Mouse (Mus musculus) lung, postnatal 14 days (tissue): ENCODE data around the gene Fh1.

Experiments used
- DNase-seq: peaks from one replicate; pipeline ENCODE4 v3.0.0; 2021

Fh1 gene

DNA sequence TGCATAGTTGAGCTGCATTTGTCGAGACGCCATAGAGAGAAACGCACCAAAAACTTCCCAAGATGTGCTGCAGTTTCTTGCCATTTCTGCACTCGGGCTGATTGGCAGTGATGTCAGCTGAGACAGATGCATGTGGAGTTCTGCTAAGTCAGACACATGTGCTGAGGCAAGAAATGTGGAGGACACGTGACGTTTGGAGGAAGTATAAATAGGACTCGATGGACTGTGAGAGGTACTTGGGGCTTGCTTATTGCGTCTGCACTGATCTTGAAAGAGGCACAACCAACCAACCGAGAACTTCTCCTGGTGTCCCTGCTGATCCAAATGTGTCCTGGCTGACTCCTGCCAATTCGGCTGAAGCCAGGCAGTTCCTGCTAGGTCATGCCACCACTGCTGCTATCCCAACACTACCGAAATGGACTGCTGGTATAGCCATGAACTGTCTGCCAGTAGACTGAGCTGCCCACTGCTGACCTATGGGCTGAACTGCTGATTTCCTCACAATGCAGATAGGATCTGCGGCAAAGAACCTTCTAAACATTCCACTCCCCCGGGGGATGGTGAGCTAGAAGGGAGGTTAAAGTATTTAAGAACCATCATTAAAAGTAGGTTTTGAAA is 5.5 kb downstream of the Fh1 start, which contains the start of gene Kmo:
Kmo (plus strand) TSS at position 568 of the 618 bp plus-strand sequence.
- no peak for DNase-seq

- no peak for DNase-seq
Measured at GRCm38 (mm10) chr1:175614992-175615391, 10.4 kb downstream of the Fh1 start.

GRCm38 (mm10) chr1:175608708-175609107 is 16.7 kb downstream of the Fh1 start:
- no peak for DNase-seq

DNA sequence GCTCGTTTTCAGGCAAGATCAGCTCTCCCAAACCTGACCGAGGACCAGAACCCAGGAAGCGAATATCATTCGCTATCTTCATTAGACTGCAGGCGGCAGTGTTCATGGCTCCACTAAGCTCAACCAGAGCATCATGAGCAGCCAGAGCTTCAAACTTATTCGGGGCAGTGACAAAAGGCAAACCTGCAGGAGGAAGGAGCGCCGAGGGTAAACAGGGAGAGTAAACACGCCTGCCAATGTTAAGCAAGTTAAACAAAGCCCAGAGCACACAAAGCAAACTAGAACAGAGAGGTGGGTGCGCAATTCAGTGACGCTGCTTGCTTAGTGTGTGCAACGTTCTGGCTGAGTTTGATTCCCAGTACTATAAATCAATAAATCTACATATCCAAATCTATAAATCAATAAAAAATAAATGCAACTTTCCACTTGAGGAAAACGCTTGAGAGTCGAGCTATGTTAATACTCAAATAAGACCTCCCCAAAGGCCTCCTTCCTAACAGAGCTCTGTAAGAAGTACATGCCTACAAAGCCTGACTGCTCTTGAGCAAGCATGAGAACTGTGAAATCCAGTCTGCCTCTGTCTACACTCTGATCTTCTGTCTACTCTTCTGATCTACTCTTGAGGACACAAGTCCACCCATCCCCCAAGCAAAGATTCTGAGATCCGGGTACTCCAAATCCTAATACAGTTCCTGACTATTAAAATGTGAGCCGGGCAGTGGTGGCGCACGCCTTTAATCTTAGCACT is 17.4 kb downstream of the Fh1 start:
- no peak for DNase-seq

GRCm38 (mm10) chr1:175607308-175607707 is 18.1 kb downstream of the Fh1 start:
- no peak for DNase-seq

GRCm38 (mm10) chr1:175603390-175603789 is 22.0 kb downstream of the Fh1 start:
- DNase-seq, result no peak

- DNase-seq, result no peak
Measured at GRCm38 (mm10) chr1:175602231-175602630, 23.2 kb downstream of the Fh1 start.

GRCm38 (mm10) chr1:175592832-175593231 is 32.6 kb downstream of the Fh1 start:
- DNase-seq, result no peak

DNA sequence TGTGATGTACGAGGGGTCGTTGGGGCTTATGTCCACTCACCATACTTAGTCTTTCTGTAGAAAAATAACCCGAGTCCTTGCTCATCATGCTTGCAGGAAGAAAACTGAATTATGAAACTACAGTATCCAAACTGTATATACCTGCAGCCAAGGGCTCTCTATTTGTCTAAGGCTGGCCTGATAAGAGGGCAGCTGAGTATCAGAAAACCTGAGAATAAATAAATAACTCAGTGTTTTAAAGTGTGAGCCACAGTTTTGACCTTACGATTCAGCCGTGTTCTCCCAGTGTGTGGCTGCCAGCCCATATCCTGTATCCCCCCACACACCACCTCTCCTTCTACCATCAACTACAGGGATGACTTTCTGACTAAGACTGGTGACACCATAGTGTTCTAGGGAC is 38.8 kb downstream of the Fh1 start:
- DNase-seq, result no peak

GRCm38 (mm10) chr1:175585267-175585666 is 40.2 kb downstream of the Fh1 start:
- DNase-seq, result no peak

- DNase-seq, result no peak
Measured at GRCm38 (mm10) chr1:175582799-175583198, 42.6 kb downstream of the Fh1 start.

DNA sequence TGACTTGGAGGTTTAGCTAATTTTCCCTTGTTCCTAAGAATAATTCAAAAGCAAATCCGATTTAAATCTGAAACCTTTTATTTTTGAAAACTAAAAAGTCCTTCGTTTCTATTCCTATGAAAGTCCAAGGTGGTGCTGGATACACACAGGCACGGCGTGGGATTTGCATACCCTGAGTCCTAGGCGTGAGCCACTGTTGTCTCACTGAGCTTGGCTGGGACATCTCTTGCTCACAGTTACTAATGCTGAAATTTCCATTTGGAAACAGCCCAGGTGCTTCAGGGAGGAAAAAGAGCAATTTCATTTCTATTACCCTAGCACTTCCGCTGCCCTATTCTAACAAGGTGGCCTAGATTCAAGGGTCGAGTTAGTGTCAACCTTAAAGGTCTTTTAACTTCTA is 45.1 kb downstream of the Fh1 start:
- no peak for DNase-seq

DNA sequence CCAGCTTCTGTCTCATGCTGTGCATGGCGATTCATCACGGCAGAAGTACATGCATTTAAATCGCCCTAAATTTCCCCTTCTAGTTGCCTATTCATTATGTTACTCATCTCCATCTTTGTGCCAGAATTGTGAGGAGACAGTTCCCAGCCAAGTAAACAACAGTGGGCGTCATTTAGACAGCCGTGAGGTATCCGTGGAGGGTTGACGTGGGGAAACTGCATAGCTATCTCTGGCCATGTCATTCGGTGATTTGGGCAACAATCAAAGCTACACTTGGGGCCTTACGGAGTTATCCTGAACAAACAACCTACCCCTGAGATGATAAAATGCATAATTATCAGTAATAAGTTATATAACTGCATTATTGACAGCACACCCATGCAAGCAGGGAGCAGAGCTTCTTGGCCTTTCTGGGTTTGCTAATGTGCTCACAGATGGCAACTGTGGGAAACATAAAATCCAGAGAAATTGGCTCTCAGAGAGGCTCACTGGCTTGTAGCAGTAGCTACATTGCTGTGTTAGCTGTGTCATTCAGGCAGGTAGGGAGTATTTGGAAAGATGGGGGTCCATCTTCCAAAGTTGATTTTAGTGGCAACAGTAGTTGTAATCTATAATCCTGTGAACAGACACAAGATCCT is 45.7 kb downstream of the Fh1 start:
- no peak for DNase-seq

DNA sequence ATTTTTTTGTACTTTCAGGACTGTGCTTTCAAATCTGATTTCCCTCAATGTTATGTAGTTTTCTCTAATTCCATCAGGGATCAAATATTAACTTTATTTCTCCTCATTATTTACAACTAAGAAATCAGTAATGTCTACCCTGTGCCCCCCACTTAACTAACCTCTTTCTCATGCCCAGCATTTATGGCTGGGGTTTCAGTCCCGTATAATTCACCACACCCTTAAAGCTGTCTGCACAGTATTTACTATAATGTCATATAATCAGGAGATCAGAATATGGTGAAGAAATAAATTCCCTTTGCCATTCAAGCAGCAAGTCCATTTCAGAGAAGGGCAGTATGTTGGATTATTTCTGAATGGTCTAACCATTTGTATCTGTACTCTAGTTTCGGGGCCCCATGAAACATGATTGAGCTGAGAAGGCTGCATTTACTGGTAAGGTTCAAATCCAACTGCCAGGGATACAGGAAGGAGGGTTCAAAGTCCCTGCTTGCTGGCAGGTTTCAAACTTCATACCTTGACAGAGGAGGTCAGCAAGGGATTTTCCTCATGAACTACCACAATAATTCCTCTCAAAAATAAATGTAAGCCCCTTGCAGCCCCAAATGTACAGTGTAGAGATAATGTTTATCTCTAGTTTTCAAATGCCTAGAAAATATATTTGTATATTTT is 46.9 kb downstream of the Fh1 start:
- DNase-seq, result no peak

- DNase-seq, result no peak
Measured at GRCm38 (mm10) chr1:175574129-175574528, 51.3 kb downstream of the Fh1 start.

DNA sequence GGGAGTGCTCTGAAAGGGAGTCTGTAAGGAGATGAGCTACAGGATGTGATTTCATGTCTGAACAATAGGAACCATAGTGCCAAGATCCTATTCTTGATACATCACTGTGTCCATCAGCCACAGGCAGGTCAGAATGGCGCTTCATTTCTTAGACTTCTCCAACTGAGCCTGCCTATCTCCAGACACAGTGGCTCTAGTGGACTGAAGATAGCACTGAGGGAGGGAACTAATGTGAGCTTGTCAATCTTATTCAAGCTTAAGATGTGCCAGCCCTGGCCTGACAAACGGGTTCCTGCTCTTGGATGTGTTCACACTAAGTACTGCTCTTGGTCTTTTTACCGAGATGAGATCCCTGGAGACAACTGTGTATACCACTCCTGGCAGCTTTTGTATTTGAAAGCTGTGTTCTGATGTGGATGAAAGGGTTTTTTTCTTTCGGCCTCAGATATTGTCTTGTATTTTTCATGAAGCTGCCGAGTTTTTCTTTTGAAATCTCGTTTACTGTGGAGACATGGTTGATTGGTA is 59.8 kb downstream of the Fh1 start:
- no peak for DNase-seq

DNA sequence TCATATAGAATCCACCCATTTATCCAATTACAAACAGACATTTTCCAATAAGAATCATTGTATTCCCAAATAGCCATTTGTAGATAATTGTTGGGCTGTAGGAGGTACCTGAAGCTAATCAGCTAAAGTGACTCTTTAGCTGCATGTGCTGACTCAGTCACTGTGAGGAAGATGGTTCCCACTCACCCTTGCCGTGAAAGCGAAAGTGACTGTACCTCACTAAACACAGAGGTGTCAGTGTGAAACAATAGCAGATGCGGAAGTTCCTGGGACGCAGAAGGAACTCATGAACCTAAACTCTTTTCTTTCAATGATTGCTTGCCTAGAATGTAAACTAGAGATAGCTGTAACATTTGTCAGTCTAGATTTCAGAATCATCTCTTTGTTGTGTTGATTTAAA is 61.1 kb downstream of the Fh1 start:
- DNase-seq, result no peak

- no peak for DNase-seq
Measured at GRCm38 (mm10) chr1:175562379-175562778, 63.1 kb downstream of the Fh1 start.

DNA sequence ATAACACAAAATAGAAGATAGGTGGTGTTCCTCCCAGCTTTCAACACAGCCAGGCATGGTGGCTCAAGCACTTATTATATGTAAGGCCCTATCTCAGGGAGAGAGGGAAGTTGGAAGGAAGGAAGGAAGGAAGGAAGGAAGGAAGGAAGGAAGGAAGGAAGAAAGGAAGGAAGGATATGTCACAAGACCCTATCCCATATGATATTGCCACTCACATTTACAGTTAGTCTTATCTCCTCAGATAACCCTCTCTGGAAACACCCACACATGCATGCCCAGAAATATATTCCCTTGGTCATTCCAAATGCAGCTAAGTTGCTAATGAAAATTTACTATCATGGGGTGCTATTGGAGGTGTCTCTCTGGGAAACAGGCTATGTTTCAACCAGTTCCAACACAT is 63.6 kb downstream of the Fh1 start:
- DNase-seq, result no peak

GRCm38 (mm10) chr1:175554641-175555040 is 70.8 kb downstream of the Fh1 start:
- no peak for DNase-seq

DNA sequence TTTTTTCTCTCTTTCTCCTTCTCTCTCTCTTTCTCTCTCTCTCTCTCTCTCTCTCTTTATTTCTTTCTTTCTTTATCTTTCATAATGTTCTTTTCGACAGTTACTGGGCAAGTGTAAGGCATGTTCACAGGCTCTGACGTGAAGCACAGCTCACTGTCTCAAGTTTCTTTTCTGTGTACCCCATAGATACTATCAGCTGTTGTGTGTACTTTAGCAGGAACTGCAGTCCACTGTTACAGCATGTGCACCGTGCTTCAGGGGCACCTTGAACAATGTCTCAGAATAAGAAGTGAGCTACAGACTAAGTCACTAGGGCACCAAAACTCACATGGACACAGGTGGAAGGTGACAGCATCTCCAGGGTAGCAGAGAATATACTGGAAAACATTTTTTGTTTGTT is 73.0 kb downstream of the Fh1 start:
- no peak for DNase-seq

DNA sequence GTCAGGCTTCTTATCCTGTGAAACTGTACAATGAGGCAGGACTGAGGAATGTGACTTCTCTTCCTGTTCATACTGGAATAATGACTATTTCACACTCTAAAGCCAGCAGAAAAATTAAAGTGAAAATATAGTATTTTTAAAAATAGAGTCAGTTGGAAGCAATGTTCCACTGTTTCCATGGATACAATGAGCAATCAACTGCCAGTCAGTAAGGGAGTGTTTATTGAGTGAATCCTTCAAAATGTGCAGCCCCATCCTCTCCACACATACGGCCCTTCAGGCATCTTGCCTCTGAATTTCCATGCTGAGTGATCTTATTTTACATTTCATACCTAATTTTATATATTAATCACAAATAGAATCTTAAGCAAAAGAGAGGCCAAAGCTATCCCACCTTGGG is 74.8 kb downstream of the Fh1 start:
- DNase-seq, result no peak
